8 mouse cellular contexts compared by ENCODE assay signal in the genomic region with DNA sequence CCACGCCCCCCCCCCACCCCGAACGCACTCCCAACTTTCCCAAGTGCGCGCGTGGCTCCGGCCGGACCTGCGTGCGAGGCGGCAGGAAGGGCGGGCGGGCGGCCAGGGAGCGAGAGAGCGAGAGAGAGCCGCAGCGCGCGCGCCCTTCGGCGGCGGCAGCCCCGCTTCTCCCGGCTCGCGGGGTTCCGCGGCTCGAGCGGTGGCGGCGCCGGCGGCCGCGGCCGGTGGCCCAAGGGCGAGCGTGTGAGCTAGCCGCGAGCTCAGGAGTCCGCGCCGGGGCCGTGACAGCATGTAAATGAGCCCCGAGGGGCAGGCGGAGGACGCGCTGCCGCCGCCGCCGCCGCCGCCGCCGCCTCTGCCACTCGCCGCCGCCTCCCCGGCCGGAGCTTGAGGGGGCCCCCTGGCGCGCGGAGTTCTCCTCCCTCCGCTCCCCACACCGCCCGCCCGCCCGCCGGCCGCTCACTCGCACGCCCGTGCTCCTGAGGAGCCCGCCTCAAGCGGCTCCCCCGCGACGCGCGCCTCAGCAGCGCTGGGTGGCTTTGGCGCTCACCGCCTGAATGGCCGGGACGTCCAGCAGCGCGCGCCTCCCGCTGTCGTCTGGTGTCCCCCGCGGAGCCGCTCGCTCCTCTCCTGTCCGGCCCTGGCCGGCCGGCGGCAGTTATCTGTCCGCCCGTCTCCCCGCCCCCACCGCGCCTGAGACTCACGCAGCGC. TPM values are rescaled to one million over a fixed set of nuclear protein-coding genes. Genes with fewer than 3 reads are reported as not detected.
DNase-seq lines count a peak whose midpoint lies in the region; ATAC-seq and TF ChIP-seq lines count a peak whose summit lies in the region.

No protein-coding gene starts in this region.

- no peak overlapping the region for H3K27ac ChIP-seq in ES-Bruce4 (ENCODE audit: insufficient read depth, low read length)
- H3K27ac ChIP-seq in forebrain, embryonic 12.5 days = no peak overlapping the region

- intact Hi-C loops in heart, postnatal 36 days (cut with DNase I) = loop anchor here (2.0 kb wide), 1 partner anchor 56 kb away; no protein-coding TSS in a partner anchor

- H3K36me3 ChIP-seq in ES-Bruce4 (ENCODE audit: control insufficient read depth, insufficient read depth, low read length, poor library complexity, severe bottlenecking) = no peaks in the 10 kb centered on the region
- H3K36me3 ChIP-seq in forebrain, embryonic 12.5 days (replicated peaks) = no peaks in the 10 kb centered on the region

- no peak for TF ChIP-seq EP300 in ES-Bruce4 (IDR thresholded peaks at IDR 0.05; ENCODE audit: insufficient read depth, low read depth, low read length)

- peak; percentile 28 for DNase-seq in brain, adult 2 months (ENCODE audit: low read depth, low spot score)
- DNase-seq in heart, postnatal 36 days = peak; percentile 66 to 75
- peak; percentile 14 to 47 for DNase-seq in layer of hippocampus, postnatal 10 days (ENCODE audit: low spot score in 2 of 2)
- peak; percentile 75 to 85 for DNase-seq in lung, postnatal 4 days
- peak; percentile 61 for DNase-seq in retina, postnatal 1 day
- peak; percentile 8 for DNase-seq in urinary bladder, postnatal 10 days (ENCODE audit: low spot score)

- no peak for TF ChIP-seq POLR2A in ES-Bruce4 (IDR thresholded peaks at IDR 0.05; ENCODE audit: insufficient read depth, low read length)

- no peaks in the 10 kb centered on the region for H3K9me3 ChIP-seq in ES-Bruce4 (replicated peaks; ENCODE audit: control insufficient read depth, insufficient read depth, low read length, poor library complexity, severe bottlenecking)
- no peaks in the 10 kb centered on the region for H3K9me3 ChIP-seq in forebrain, embryonic 12.5 days

- ATAC-seq in forebrain, embryonic 12.5 days (ENCODE audit: low FRiP score) = peak; percentile 83

- peak overlapping the region; percentile 30 for H3K4me3 ChIP-seq in ES-Bruce4 (ENCODE audit: low read depth, low read length)
- H3K4me3 ChIP-seq in forebrain, embryonic 12.5 days (replicated peaks) = peak overlapping the region; percentile 52

- H3K9ac ChIP-seq in ES-Bruce4 (ENCODE audit: low read depth, poor library complexity, severe bottlenecking) = peak overlapping the region; percentile 26
- peak overlapping the region; percentile 51 for H3K9ac ChIP-seq in forebrain, embryonic 12.5 days

- TF ChIP-seq CTCF in ES-Bruce4 (IDR thresholded peaks at IDR 0.05; ENCODE audit: low read depth, low read length) = no peak

- WGBS in forebrain, embryonic 12.5 days = 25% methylated on average over 31 of the region's 109 CpGs

- H3K4me2 ChIP-seq in forebrain, embryonic 12.5 days = peak overlapping the region; percentile 74

- no peaks in the 10 kb centered on the region for H3K4me1 ChIP-seq in ES-Bruce4 (ENCODE audit: control insufficient read depth, insufficient read depth, low read length)
- H3K4me1 ChIP-seq in forebrain, embryonic 12.5 days = 0 out of 2 replicates have a peak, but pooled peaks cover 4% of the 10 kb centered on the region

- H3K27me3 ChIP-seq in ES-Bruce4 (ENCODE audit: control insufficient read depth, insufficient read depth, low read length, poor library complexity, severe bottlenecking) = peaks cover 11% of the 10 kb centered on the region
- H3K27me3 ChIP-seq in forebrain, embryonic 12.5 days = peaks cover 78% of the 10 kb centered on the region

RNA-seq across cellular contexts. Expression of gene Tsc22d3, which starts 1.5 kb away (rescaled TPM):
- 7.4 and 7.6 TPM in 2 replicates for polyA plus RNA-seq in ES-Bruce4 (2011; ENCODE audit: insufficient read depth, insufficient read length, low read depth, missing spikeins)
- 93.7 and 95.0 TPM in 2 replicates for polyA plus RNA-seq in forebrain, embryonic 12.5 days (2016; fragmentation: Nextera tagmentation; extraction: Ambion mirVana)
- total RNA-seq in heart, postnatal 36 days (2021) = 100 to 1,000 TPM; 149 to 172 TPM
- total RNA-seq in layer of hippocampus, postnatal 10 days (2021) = 10 to 100 TPM; 66.0 to 76.4 TPM

Comparison
In these comparisons a context has a peak if more than half of its experiments do, and no peak if none do; other contexts are left out.
1. DNase-seq: peak in every context shown above with its lines; median percentile 80 in lung, postnatal 4 days; 70 in heart, postnatal 36 days; 61 in retina, postnatal 1 day; 30 in layer of hippocampus, postnatal 10 days; 28 in brain, adult 2 months; 8 in urinary bladder, postnatal 10 days.